Mouse (Mus musculus) lung, postnatal 0 days (tissue): ENCODE data around the gene Klk1b27. TPM values are rescaled to one million over a fixed set of nuclear protein-coding genes. Genes with fewer than 3 reads are reported as not detected.
"Not testable (repeated sequence)": the region's sequence is repeated elsewhere in the genome, so short reads cannot be mapped to it uniquely, and the experiment has no call there.

Experiments
- ATAC-seq: fragments of 200-750 bp; cut with Nextera tagmentation; 2 replicates; pipeline ENCODE4 v1.8.0; 2017; ENCODE audit warnings: moderate library complexity
- DNase-seq: peaks from one replicate; pipeline ENCODE4 v3.0.0-alpha.2; 2016; ENCODE audit warnings: low spot score
- H3K27ac ChIP-seq: fragments of 300-500 bp; sonication (generic); 2 replicates; pipeline ENCODE4 v1.5.1; 2014; ENCODE audit warnings: antibody characterized with exemption, mild to moderate bottlenecking, low read length, mixed read lengths
- H3K27me3 ChIP-seq: fragments of 300-500 bp; sonication (generic); replicated peaks from 2 replicates; pipeline ENCODE4 v1.6.1; 2014; ENCODE audit warnings: low read length, mixed read lengths; ENCODE audit not compliant: insufficient read depth
- H3K36me3 ChIP-seq: fragments of 300-500 bp; sonication (generic); 2 replicates; pipeline ENCODE4 v1.6.1; 2014; ENCODE audit warnings: low read length, mixed read lengths; ENCODE audit not compliant: insufficient read depth
- H3K4me1 ChIP-seq: fragments of 300-500 bp; sonication (generic); 2 replicates; pipeline ENCODE4 v1.6.1; 2014; ENCODE audit warnings: antibody characterized with exemption, low read depth, low read length, mixed read lengths; ENCODE audit not compliant: insufficient read depth
- H3K4me2 ChIP-seq: fragments of 300-500 bp; sonication (generic); replicated peaks from 2 replicates; pipeline ENCODE4 v1.6.1; 2014; ENCODE audit warnings: low read depth, mild to moderate bottlenecking, low read length, moderate library complexity, mixed read lengths
- H3K4me3 ChIP-seq: fragments of 300-500 bp; sonication (generic); 2 replicates; pipeline ENCODE4 v1.5.1; 2014; ENCODE audit warnings: low read depth, low read length
- H3K9ac ChIP-seq: fragments of 300-500 bp; sonication (generic); replicated peaks from 2 replicates; pipeline ENCODE4 v1.6.1; 2014; ENCODE audit warnings: low read depth, mild to moderate bottlenecking
- H3K9me3 ChIP-seq: fragments of 300-500 bp; sonication (generic); 2 replicates; pipeline ENCODE4 v1.6.1; 2016; ENCODE audit warnings: low read length, mixed read lengths
- CTCF ChIP-seq: IDR thresholded peaks from 2 replicates; pipeline ENCODE4 v1.5.1; 2016; ENCODE audit warnings: antibody characterized with exemption, mild to moderate bottlenecking
- EP300 ChIP-seq: IDR thresholded peaks from 2 replicates; pipeline ENCODE4 v1.6.1; 2016; ENCODE audit warnings: antibody characterized with exemption, mild to moderate bottlenecking, control low read depth
- WGBS: fragments of 180-500 bp; shearing (Covaris S2); extraction: QIAGEN DNeasy Blood & Tissue Kit; methylation state at CpG from one replicate; pipeline ENCODE4 v1.1.7; 2014; 5-methylcytosine and 5-hydroxymethylcytosine counted together
- polyA plus RNA-seq: library from polyadenylated mRNA; unstranded; fragments of >200 nt; fragmentation: Nextera tagmentation; extraction: Ambion mirVana; gene quantifications from 2 replicates; pipeline ENCODE4 v1.2.1, GENCODE M21; 2015

The Klk1b27 gene
- polyA plus RNA-seq, 1 experiment from 2014 or later: not detected

GRCm38 (mm10) chr7:44096111-44096510 is 44.0 kb downstream of the Klk1b27 start:
- Histone ChIP-seq H3K9me3 (no peaks in the 10 kb centered on the region), H3K4me3 (no peak overlapping the region), H3K9ac (no peak overlapping the region), H3K4me1 (no peaks in the 10 kb centered on the region), H3K36me3 (no peaks in the 10 kb centered on the region), H3K27ac (no peak overlapping the region), H3K27me3 (no peaks in the 10 kb centered on the region), H3K4me2 (no peak overlapping the region)
- WGBS: 95% methylated on average over 1 of the region's 1 CpGs
- ATAC-seq: no peak
- TF ChIP-seq CTCF: no peak
- no peak for TF ChIP-seq EP300
- no peak for DNase-seq

- 70% methylated on average over 3 of the region's 3 CpGs for WGBS
- H3K9me3 ChIP-seq, H3K36me3 ChIP-seq, H3K4me1 ChIP-seq, DNase-seq, H3K4me2 ChIP-seq, H3K4me3 ChIP-seq, ATAC-seq, H3K27ac ChIP-seq, H3K9ac ChIP-seq, H3K27me3 ChIP-seq: not testable (repeated sequence)
Observed at GRCm38 (mm10) chr7:44102028-44102427, 49.9 kb downstream of the Klk1b27 start, which contains the start of gene Klk1b21. Klk1b21 (plus strand) TSS chr7:44102328.

Other genes with a start within 250 kb of the Klk1b27 start
- gene Klk7, start 241.0 kb upstream of the Klk1b27 start, polyA plus RNA-seq: not detected in 2 replicates
- gene Klk6, start 227.8 kb upstream of the Klk1b27 start, polyA plus RNA-seq: not detected in 2 replicates
- gene Klk5, start 210.3 kb upstream of the Klk1b27 start, polyA plus RNA-seq: not detected in 2 replicates
- not detected in 2 replicates for gene Klk4, start 171.1 kb upstream of the Klk1b27 start, polyA plus RNA-seq
- not detected in 2 replicates for gene Klk15, start 118.5 kb upstream of the Klk1b27 start, polyA plus RNA-seq
- gene Klk1b8, start 101.6 kb upstream of the Klk1b27 start, polyA plus RNA-seq: not detected in 2 replicates
- not detected in 2 replicates for gene Klk1b1, start 85.5 kb upstream of the Klk1b27 start, polyA plus RNA-seq
- gene Klk1b9, start 76.2 kb upstream of the Klk1b27 start, polyA plus RNA-seq: not detected in 2 replicates
- gene Klk1b11, start 56.4 kb upstream of the Klk1b27 start, polyA plus RNA-seq: not detected in 2 replicates
- gene Klk1b26, start 40.1 kb upstream of the Klk1b27 start, polyA plus RNA-seq: not detected in 2 replicates
- not detected in 2 replicates for gene Klk1b21, start 50.0 kb downstream of the Klk1b27 start, polyA plus RNA-seq
- gene Klk1b22, start 60.4 kb downstream of the Klk1b27 start, polyA plus RNA-seq: not detected in 2 replicates
- gene Klk1b16, start 84.5 kb downstream of the Klk1b27 start, polyA plus RNA-seq: not detected in 2 replicates
- gene Klk1b24, start 135.9 kb downstream of the Klk1b27 start, polyA plus RNA-seq: not detected in 2 replicates
- gene Klk1b3, start 145.9 kb downstream of the Klk1b27 start, polyA plus RNA-seq: not detected in 2 replicates
- not detected in 2 replicates for gene Klk1b4, start 155.1 kb downstream of the Klk1b27 start, polyA plus RNA-seq
- not detected in 2 replicates for gene Klk1b5, start 163.7 kb downstream of the Klk1b27 start, polyA plus RNA-seq
- not detected in 2 replicates for gene Klk1, start 173.1 kb downstream of the Klk1b27 start, polyA plus RNA-seq
- gene Gm36864, start 183.9 kb downstream of the Klk1b27 start, polyA plus RNA-seq: not detected in 2 replicates
- gene 1700028J19Rik, start 194.4 kb downstream of the Klk1b27 start, polyA plus RNA-seq: 0.77 and 1.0 TPM in 2 replicates
- gene 2410002F23Rik, start 194.4 kb downstream of the Klk1b27 start, polyA plus RNA-seq: 45.2 and 51.3 TPM in 2 replicates
- not detected in 2 replicates for gene Acp4, start 205.1 kb downstream of the Klk1b27 start, polyA plus RNA-seq
- gene Gm15517, start 209.2 kb downstream of the Klk1b27 start, polyA plus RNA-seq: not detected in 2 replicates